Mouse (Mus musculus) testis, adult 2 months (tissue): ENCODE results near the gene Gm3893. TPM values are rescaled to one million over a fixed set of nuclear protein-coding genes. Genes with fewer than 3 reads are reported as not detected.
"Not testable (repeated sequence)": the region's sequence is repeated elsewhere in the genome, so short reads cannot be mapped to it uniquely, and the experiment has no call there.

ENCODE experiments used
- H3K27ac ChIP-seq: fragments of 200-500 bp; 2 replicates; pipeline ENCODE4 v1.5.1; 2012; ENCODE audit warnings: low read depth, low read length; ENCODE audit not compliant: control insufficient read depth, insufficient read depth
- H3K27me3 ChIP-seq: fragments of 200-500 bp; 2 replicates; pipeline ENCODE4 v1.6.1; 2012; ENCODE audit warnings: mild to moderate bottlenecking, low read length, moderate library complexity; ENCODE audit not compliant: control insufficient read depth, insufficient read depth
- H3K36me3 ChIP-seq: fragments of 200-500 bp; 2 replicates; pipeline ENCODE4 v1.6.1; 2012; ENCODE audit warnings: mild to moderate bottlenecking, low read length; ENCODE audit not compliant: control insufficient read depth, insufficient read depth
- H3K4me1 ChIP-seq: fragments of 200-500 bp; 2 replicates; pipeline ENCODE4 v1.6.1; 2012; ENCODE audit warnings: low read length; ENCODE audit not compliant: control insufficient read depth, insufficient read depth
- H3K4me3 ChIP-seq: fragments of 200-500 bp; 2 replicates; pipeline ENCODE4 v1.5.1; 2012; ENCODE audit warnings: low read depth, mild to moderate bottlenecking, low read length, moderate library complexity, mixed read lengths; ENCODE audit not compliant: control insufficient read depth
- polyA plus RNA-seq: library from polyadenylated mRNA; depleted of rRNA; stranded (reverse); fragments of >200 nt; gene quantifications from 2 replicates; pipeline ENCODE4 v1.2.3, GENCODE M21; 2012; rRNA removed

Gene Gm3893
- polyA plus RNA-seq, result not detected in 2 replicates

- not testable (repeated sequence) for H3K27me3 ChIP-seq, H3K36me3 ChIP-seq, H3K27ac ChIP-seq, H3K4me3 ChIP-seq, H3K4me1 ChIP-seq
These were observed at the start of gene Gm3893 for GRCm38 (mm10) chr4:42090907-42091306. Gene Gm3893 (plus strand): TSS chr4:42091207.

DNA sequence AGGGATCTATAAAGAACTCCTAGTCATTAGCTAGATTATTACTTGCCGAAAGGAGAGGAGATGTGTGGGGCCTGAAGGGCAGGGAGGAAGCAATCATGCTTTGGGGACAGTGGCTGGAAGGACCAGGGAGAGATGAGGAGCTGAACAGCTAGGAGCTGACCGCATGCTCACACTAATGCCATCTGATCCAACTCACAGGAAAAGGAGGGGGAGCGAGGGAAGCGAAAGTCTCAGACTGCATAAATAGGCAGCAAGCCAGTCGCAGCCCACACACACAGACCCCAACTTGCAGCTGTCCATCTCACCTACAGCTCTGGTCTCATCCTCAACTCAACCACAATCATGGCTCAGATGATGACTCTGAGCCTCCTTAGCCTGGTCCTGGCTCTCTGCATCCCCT lies 23.5 kb downstream of the Gm3893 start, which contains the start of gene Gm13304:
TSS of gene Gm13304 (plus strand) at position 301 of the 400 bp plus-strand sequence.
- not testable (repeated sequence) for H3K27ac ChIP-seq, H3K4me1 ChIP-seq, H3K27me3 ChIP-seq, H3K4me3 ChIP-seq, H3K36me3 ChIP-seq

Other genes with a start within 250 kb of the Gm3893 start
- not detected in 2 replicates for gene Gm21541, start 187.6 kb upstream of the Gm3893 start, polyA plus RNA-seq
- gene Gm20878, start 149.6 kb upstream of the Gm3893 start, polyA plus RNA-seq, result 52.9 and 68.6 TPM in 2 replicates
- gene Fam205a4, start 125.1 kb upstream of the Gm3893 start, polyA plus RNA-seq, result 8.9 and 9.7 TPM in 2 replicates
- not detected in 2 replicates for gene Gm21093, start 56.5 kb upstream of the Gm3893 start, polyA plus RNA-seq
- gene Gm13304, start 23.6 kb downstream of the Gm3893 start, polyA plus RNA-seq, result 0.28 TPM in 1 of 2 replicates, not detected in the other
- gene Gm13306, start 62.2 kb downstream of the Gm3893 start, polyA plus RNA-seq, result 65.1 and 89.5 TPM in 2 replicates
- gene Gm13305, start 77.4 kb downstream of the Gm3893 start, polyA plus RNA-seq, result 7.8 and 8.0 TPM in 2 replicates
- gene Gm10600, start 149.4 kb downstream of the Gm3893 start, polyA plus RNA-seq, result not detected in 2 replicates
- gene Ccl21b, start 164.6 kb downstream of the Gm3893 start, polyA plus RNA-seq, result not detected in 2 replicates
- gene Gm21953, start 203.1 kb downstream of the Gm3893 start, polyA plus RNA-seq, result not detected in 2 replicates
- not detected in 2 replicates for gene Fam205a3, start 227.1 kb downstream of the Gm3893 start, polyA plus RNA-seq